Mouse (Mus musculus): ENCODE data around the gene Gli1.

DNA sequence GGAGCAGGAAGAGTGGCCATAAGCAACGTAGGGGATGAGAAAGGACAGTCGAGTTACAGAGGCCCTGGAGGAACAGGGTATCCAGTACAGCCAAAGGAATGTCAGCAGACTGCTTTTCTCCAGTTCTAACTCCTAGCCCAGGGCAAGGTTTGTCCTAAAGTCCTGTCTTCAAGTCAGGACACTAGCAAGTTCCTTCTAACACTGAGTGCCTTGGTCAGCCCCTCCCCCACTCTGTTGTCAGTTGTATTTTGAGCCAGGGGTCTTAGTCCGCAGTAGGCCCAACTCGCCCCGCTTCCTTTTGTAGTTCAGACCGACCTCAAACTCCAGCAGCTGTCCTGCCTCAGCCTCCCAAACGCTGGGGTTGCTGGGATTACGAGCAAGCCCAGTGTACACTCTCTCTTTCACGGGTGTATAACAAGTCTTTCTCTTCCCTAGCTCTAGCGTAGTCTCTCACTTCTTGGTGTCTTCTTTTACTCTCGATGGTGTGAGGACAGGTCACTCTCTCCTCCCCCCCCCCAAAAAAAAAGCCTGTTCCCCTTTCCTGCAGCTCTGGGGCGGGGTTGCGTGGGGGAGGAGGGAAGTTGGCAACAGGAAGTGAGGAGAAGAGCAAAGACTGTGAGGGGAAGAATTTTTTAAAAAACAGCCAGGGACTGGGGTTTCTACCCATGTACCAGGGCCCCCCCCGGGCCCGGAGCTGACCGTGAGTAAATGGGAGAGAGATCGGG is 18.5 kb downstream of the Gli1 start:
- TF ChIP-seq CTCF (IDR thresholded peaks at IDR 0.05) = no peak
- no peak for TF ChIP-seq POLR2A (IDR thresholded peaks at IDR 0.05; ENCODE audit: insufficient read depth, low read depth, low read length)
- no peak for TF ChIP-seq EP300 (IDR thresholded peaks at IDR 0.05; ENCODE audit: insufficient read depth, low read depth, low read length)

All from heart, adult 2 months (tissue).